Mouse (Mus musculus): ENCODE results near the gene Rbmxl1.

GRCm38 (mm10) chr8:78502706-78503105, 6.0 kb downstream of the Rbmxl1 start:
- TF ChIP-seq CTCF (IDR thresholded peaks at IDR 0.05; ENCODE audit: low read depth, low read length) (no peak), GATA1 (IDR thresholded peaks at IDR 0.05; ENCODE audit: borderline replicate concordance, low read length) (no peak), TAL1 (conservative IDR thresholded peaks at IDR 0.05; ENCODE audit: low read depth, low read length) (no peak), GATA2 (IDR thresholded peaks at IDR 0.05; ENCODE audit: borderline replicate concordance, low read depth, low read length) (no peak)

Measured in G1E (cell line).